20 mouse cellular contexts compared by ENCODE assay signal in genomic region chr2:134543501-134543900, GRCm38 (mm10). TPM values are rescaled to one million over a fixed set of nuclear protein-coding genes. Genes with fewer than 3 reads are reported as not detected.
DNase-seq lines count a peak whose midpoint lies in the region; ATAC-seq and TF ChIP-seq lines count a peak whose summit lies in the region.
"Had no signal": no experiment of that assay in that cellular context is flagged by ENCODE, and none has a peak within 500 bp of the region (broad histone marks: within the 10 kb centered on the region; RNA-seq: fewer than 3 reads in every experiment).

No protein-coding gene starts in this region.

- H3K27ac ChIP-seq in heart, adult 2 months: no peak overlapping the region
- no peak overlapping the region for H3K27ac ChIP-seq in liver, postnatal 0 days (ENCODE audit: low read depth)
- H3K27ac ChIP-seq: embryonic facial prominence, embryonic 12.5 days; limb, embryonic 13.5 days; lung, embryonic 15.5 days had no signal

- H3K9ac ChIP-seq in heart, adult 2 months (ENCODE audit: low read depth, low read length): no peak overlapping the region
- H3K9ac ChIP-seq in liver, postnatal 0 days (replicated peaks): no peak overlapping the region
- H3K9ac ChIP-seq: embryonic facial prominence, embryonic 12.5 days; limb, embryonic 13.5 days; lung, embryonic 15.5 days had no signal

- no peaks in the 10 kb centered on the region for H3K9me3 ChIP-seq in liver, postnatal 0 days (ENCODE audit: low read length)
- H3K9me3 ChIP-seq: embryonic facial prominence, embryonic 12.5 days; limb, embryonic 13.5 days; lung, embryonic 15.5 days had no signal

- 40% methylated on average over 2 of the region's 2 CpGs for WGBS in heart, adult 2 months
- WGBS in liver, postnatal 0 days (ENCODE audit: insufficient replicate concordance): 37% methylated on average over 2 of the region's 2 CpGs

- ATAC-seq in liver, postnatal 0 days: no peak
- ATAC-seq: activated CD4-positive, CD25-positive, alpha-beta regulatory T cell, adult 4 months; hindbrain, embryonic 16.5 days had no signal

- H3K4me2 ChIP-seq in liver, postnatal 0 days (ENCODE audit: low read depth, low read length): no peak overlapping the region
- H3K4me2 ChIP-seq: embryonic facial prominence, embryonic 12.5 days; limb, embryonic 13.5 days; lung, embryonic 15.5 days had no signal

- no peak overlapping the region for H3K4me3 ChIP-seq in heart, adult 2 months
- no peak overlapping the region for H3K4me3 ChIP-seq in liver, postnatal 0 days (ENCODE audit: low read depth, low read length)
- H3K4me3 ChIP-seq: embryonic facial prominence, embryonic 12.5 days; limb, embryonic 13.5 days; lung, embryonic 15.5 days had no signal

- intact Hi-C loops in heart, adult 2 months (cut with DNase I): loop anchor here (10.0 kb wide), 1 partner anchor 231 kb away; no protein-coding TSS in a partner anchor

- no peaks in the 10 kb centered on the region for H3K36me3 ChIP-seq in heart, adult 2 months (ENCODE audit: control insufficient read depth, insufficient read depth, low read length)
- H3K36me3 ChIP-seq in liver, postnatal 0 days (replicated peaks; ENCODE audit: insufficient read depth, low read length): no peaks in the 10 kb centered on the region
- H3K36me3 ChIP-seq: embryonic facial prominence, embryonic 12.5 days; limb, embryonic 13.5 days; lung, embryonic 15.5 days had no signal

- no peaks in the 10 kb centered on the region for H3K27me3 ChIP-seq in heart, adult 2 months (ENCODE audit: control insufficient read depth, insufficient read depth, low read length)
- no peaks in the 10 kb centered on the region for H3K27me3 ChIP-seq in liver, postnatal 0 days (ENCODE audit: insufficient read depth, low read length)
- H3K27me3 ChIP-seq: embryonic facial prominence, embryonic 12.5 days; limb, embryonic 13.5 days; lung, embryonic 15.5 days had no signal

- H3K4me1 ChIP-seq in heart, adult 2 months (ENCODE audit: control insufficient read depth, insufficient read depth, low read length): no peaks in the 10 kb centered on the region
- peaks cover 3% of the 10 kb centered on the region; the same call in 1 of the 2 replicates for H3K4me1 ChIP-seq in liver, postnatal 0 days (ENCODE audit: insufficient read depth)
- H3K4me1 ChIP-seq: embryonic facial prominence, embryonic 12.5 days; lung, embryonic 15.5 days had no signal

- TF ChIP-seq POLR2A in heart, adult 2 months (IDR thresholded peaks at IDR 0.05; ENCODE audit: insufficient read depth, low read depth, low read length): no peak

- TF ChIP-seq CTCF in heart, adult 2 months (IDR thresholded peaks at IDR 0.05): peak; percentile 32
- peak; percentile 16; the same call in 1 of the 2 replicates for TF ChIP-seq CTCF in liver, postnatal 0 days (IDR thresholded peaks at IDR 0.05; ENCODE audit: low read depth)

- TF ChIP-seq EP300 in heart, adult 2 months (IDR thresholded peaks at IDR 0.05; ENCODE audit: insufficient read depth, low read depth, low read length): no peak
- no peak for TF ChIP-seq EP300 in liver, postnatal 0 days (IDR thresholded peaks at IDR 0.05; ENCODE audit: low read depth)

- DNase-seq in heart, adult 2 months: no peak
- DNase-seq in heart, adult 18-20 months: no peak
- DNase-seq in liver, postnatal 0 days: no peak
- DNase-seq in liver (no peak), 3134 (ENCODE audit: extremely low read depth, insufficient read length, low spot score) (peak; percentile 14), NIH3T3 (ENCODE audit: low read depth) (peak; percentile 50)
- no peak for DNase-seq in cerebellum, adult 8-10 months
- DNase-seq: adrenal gland, postnatal 25 days; cerebellum, postnatal 36 days; heart, postnatal 14 days; kidney, adult 9 months had no signal

- no peaks in the 10 kb centered on the region for H3K79me2 ChIP-seq in heart, adult 2 months (replicated peaks; ENCODE audit: control insufficient read depth, insufficient read depth, low read length)

RNA-seq across cellular contexts. Expression of gene Hao1, which starts 10.7 kb away (rescaled TPM):
- total RNA-seq in heart, adult 2 months (2021): not detected
- not detected in 2 replicates for polyA plus RNA-seq in heart, adult 2 months (2012; rRNA removed)
- total RNA-seq in heart, adult 18-20 months (2021): not detected
- 129 and 141 TPM in 2 replicates for polyA plus RNA-seq in liver, postnatal 0 days (2015; fragmentation: Nextera tagmentation; extraction: Ambion mirVana)
- total RNA-seq: gastrocnemius, adult 8-10 months; heart, adult 8-10 months; heart, postnatal 14 days; megakaryocyte-erythroid progenitor cell, adult 5-6 weeks had no signal
- polyA plus RNA-seq: embryonic facial prominence, embryonic 12.5 days; large intestine, adult 2 months; lung, embryonic 15.5 days had no signal

Comparison
In these comparisons a context has a peak if more than half of its experiments do, and no peak if none do; other contexts are left out.
1. DNase-seq: peak in 3134 (single experiment) and NIH3T3 (single experiment); none in heart, adult 2 months (0 of 2), heart, adult 18-20 months (0 of 2), liver, postnatal 0 days (single experiment), liver (single experiment) and cerebellum, adult 8-10 months (single experiment).